ENCODE assay signal across 21 mouse cellular contexts in the genomic region with DNA sequence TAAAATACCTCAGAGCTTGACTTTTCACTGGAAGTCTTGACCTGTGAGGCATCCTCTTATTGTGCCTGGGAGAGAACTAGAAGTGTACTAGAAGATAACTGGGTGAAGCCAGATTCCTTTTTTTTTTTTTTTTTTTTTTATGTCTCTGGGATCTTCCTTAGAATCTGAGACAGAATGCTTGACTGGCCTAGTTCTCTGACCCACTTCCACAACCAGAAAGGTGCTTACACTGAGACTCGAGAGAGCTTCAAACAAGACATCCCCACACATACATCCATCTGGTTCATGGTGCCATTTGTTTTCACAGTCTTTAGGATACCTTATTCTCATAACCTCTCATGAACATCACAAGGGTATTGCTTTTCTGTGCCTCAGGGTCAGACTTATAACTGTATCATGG.
DNase-seq lines count a peak whose midpoint lies in the region; ATAC-seq and TF ChIP-seq lines count a peak whose summit lies in the region.
"Had no signal": no experiment of that assay in that cellular context is flagged by ENCODE, and none has a peak within 500 bp of the region (broad histone marks: within the 10 kb centered on the region; RNA-seq: fewer than 3 reads in every experiment).

No protein-coding gene starts in this region.

- no peak for TF ChIP-seq CTCF in heart, adult 2 months (IDR thresholded peaks at IDR 0.05)
- TF ChIP-seq CTCF in liver, postnatal 0 days (IDR thresholded peaks at IDR 0.05; ENCODE audit: low read depth) = no peak

- no peak for ATAC-seq in intestine, embryonic 15.5 days
- ATAC-seq in intestine, embryonic 16.5 days = no peak
- no peak for ATAC-seq in liver, postnatal 0 days
- ATAC-seq: forebrain, embryonic 13.5 days; hindbrain, embryonic 16.5 days had no signal

- peaks cover 3% of the 10 kb centered on the region for H3K79me2 ChIP-seq in heart, adult 2 months (replicated peaks; ENCODE audit: control insufficient read depth, insufficient read depth, low read length)

- intact Hi-C loops in heart, adult 2 months (cut with DNase I) = no loop called here

- H3K36me3 ChIP-seq in heart, adult 2 months (ENCODE audit: control insufficient read depth, insufficient read depth, low read length) = peaks cover 44% of the 10 kb centered on the region
- peaks cover 18% of the 10 kb centered on the region for H3K36me3 ChIP-seq in intestine, embryonic 15.5 days
- peaks cover 15% of the 10 kb centered on the region for H3K36me3 ChIP-seq in intestine, embryonic 16.5 days (ENCODE audit: control insufficient read depth, insufficient read depth, low read length)
- H3K36me3 ChIP-seq in liver, postnatal 0 days (replicated peaks; ENCODE audit: insufficient read depth, low read length) = peaks cover 92% of the 10 kb centered on the region

- TF ChIP-seq POLR2A in heart, adult 2 months (IDR thresholded peaks at IDR 0.05; ENCODE audit: insufficient read depth, low read depth, low read length) = no peak

- no peak overlapping the region for H3K4me2 ChIP-seq in intestine, embryonic 15.5 days (replicated peaks)
- no peak overlapping the region for H3K4me2 ChIP-seq in intestine, embryonic 16.5 days (ENCODE audit: low read depth, low read length)
- no peak overlapping the region for H3K4me2 ChIP-seq in liver, postnatal 0 days (ENCODE audit: low read depth, low read length)
- H3K4me2 ChIP-seq: forebrain, embryonic 13.5 days; limb, embryonic 13.5 days had no signal

- H3K9ac ChIP-seq in heart, adult 2 months (ENCODE audit: low read depth, low read length) = no peak overlapping the region
- no peak overlapping the region for H3K9ac ChIP-seq in intestine, embryonic 15.5 days
- no peak overlapping the region for H3K9ac ChIP-seq in intestine, embryonic 16.5 days (ENCODE audit: low read depth, low read length)
- no peak overlapping the region for H3K9ac ChIP-seq in liver, postnatal 0 days (replicated peaks)
- H3K9ac ChIP-seq: forebrain, embryonic 13.5 days; limb, embryonic 13.5 days had no signal

- no peaks in the 10 kb centered on the region for H3K9me3 ChIP-seq in intestine, embryonic 15.5 days
- H3K9me3 ChIP-seq in intestine, embryonic 16.5 days (ENCODE audit: control insufficient read depth, low read length) = no peaks in the 10 kb centered on the region
- H3K9me3 ChIP-seq in liver, postnatal 0 days (ENCODE audit: low read length) = no peaks in the 10 kb centered on the region
- H3K9me3 ChIP-seq: forebrain, embryonic 13.5 days; G1E; limb, embryonic 13.5 days; megakaryocyte, embryonic 14.5 days had no signal

- H3K27ac ChIP-seq in heart, adult 2 months = peak overlapping the region; percentile 72
- 0 out of 2 replicates have a peak overlapping the region, but pooled peaks have one; percentile 55 for H3K27ac ChIP-seq in intestine, embryonic 15.5 days
- no peak overlapping the region for H3K27ac ChIP-seq in intestine, embryonic 16.5 days (ENCODE audit: low read length)
- H3K27ac ChIP-seq in liver, postnatal 0 days (ENCODE audit: low read depth) = peak overlapping the region; percentile 66; the same call in 1 of the 2 replicates
- H3K27ac ChIP-seq: forebrain, embryonic 13.5 days; layer of hippocampus, adult 2 months; limb, embryonic 13.5 days had no signal

- no peak for DNase-seq in heart, adult 2 months
- no peak for DNase-seq in heart, adult 11 months
- DNase-seq in liver, postnatal 0 days = no peak
- no peak for DNase-seq in liver
- DNase-seq in brain, adult 2 months (ENCODE audit: low read depth, low spot score) = peak; percentile 30
- DNase-seq: adrenal gland, adult 8-10 months; cerebellum, adult 11 months; cerebellum, adult 9-10 months; cerebellum, postnatal 36 days; gastrocnemius, postnatal 25 days; heart, postnatal 14 days; midbrain, embryonic 14.5 days; thymus, postnatal 4 days had no signal

- no peaks in the 10 kb centered on the region for H3K27me3 ChIP-seq in heart, adult 2 months (ENCODE audit: control insufficient read depth, insufficient read depth, low read length)
- no peaks in the 10 kb centered on the region for H3K27me3 ChIP-seq in intestine, embryonic 15.5 days (replicated peaks)
- no peaks in the 10 kb centered on the region for H3K27me3 ChIP-seq in intestine, embryonic 16.5 days (replicated peaks; ENCODE audit: control insufficient read depth, insufficient read depth, low read length)
- no peaks in the 10 kb centered on the region for H3K27me3 ChIP-seq in liver, postnatal 0 days (ENCODE audit: insufficient read depth, low read length)
- H3K27me3 ChIP-seq: forebrain, embryonic 13.5 days; limb, embryonic 13.5 days; megakaryocyte, embryonic 14.5 days had no signal

- no peak for TF ChIP-seq EP300 in heart, adult 2 months (IDR thresholded peaks at IDR 0.05; ENCODE audit: insufficient read depth, low read depth, low read length)
- TF ChIP-seq EP300 in liver, postnatal 0 days (IDR thresholded peaks at IDR 0.05; ENCODE audit: low read depth) = no peak

- peaks cover 9% of the 10 kb centered on the region for H3K4me1 ChIP-seq in heart, adult 2 months (ENCODE audit: control insufficient read depth, insufficient read depth, low read length)
- H3K4me1 ChIP-seq in intestine, embryonic 15.5 days (replicated peaks) = 0 out of 2 replicates have a peak, but pooled peaks cover 5% of the 10 kb centered on the region
- H3K4me1 ChIP-seq in intestine, embryonic 16.5 days (ENCODE audit: control insufficient read depth, insufficient read depth, low read length) = peaks cover 19% of the 10 kb centered on the region
- H3K4me1 ChIP-seq in liver, postnatal 0 days (ENCODE audit: insufficient read depth) = peaks cover 16% of the 10 kb centered on the region; the same call in 1 of the 2 replicates
- H3K4me1 ChIP-seq: forebrain, embryonic 13.5 days; limb, embryonic 13.5 days had no signal

- 83% methylated on average over 1 of the region's 1 CpGs for WGBS in heart, adult 2 months
- WGBS in intestine, embryonic 15.5 days = 83% methylated on average over 1 of the region's 1 CpGs
- WGBS in intestine, embryonic 16.5 days = 77% methylated on average over 1 of the region's 1 CpGs
- 78% methylated on average over 1 of the region's 1 CpGs for WGBS in liver, postnatal 0 days (ENCODE audit: insufficient replicate concordance)

- H3K4me3 ChIP-seq in heart, adult 2 months = no peak overlapping the region
- H3K4me3 ChIP-seq in intestine, embryonic 15.5 days (replicated peaks) = no peak overlapping the region
- H3K4me3 ChIP-seq in intestine, embryonic 16.5 days (ENCODE audit: low read length) = no peak overlapping the region
- H3K4me3 ChIP-seq in liver, postnatal 0 days (ENCODE audit: low read depth, low read length) = no peak overlapping the region
- H3K4me3 ChIP-seq: forebrain, embryonic 13.5 days; layer of hippocampus, adult 2 months; limb, embryonic 13.5 days; megakaryocyte, embryonic 14.5 days had no signal
